Mouse (Mus musculus) liver, postnatal 0 days (tissue): Measurements from ENCODE around the gene Olfr619.

Experiments used
- CTCF ChIP-seq: sonication (generic); IDR thresholded peaks from 2 replicates; pipeline ENCODE4 v1.5.1; 2016; ENCODE audit warnings: antibody characterized with exemption, low read depth
- EP300 ChIP-seq: IDR thresholded peaks from 2 replicates; pipeline ENCODE4 v1.6.1; 2016; ENCODE audit warnings: antibody characterized with exemption, low read depth, mild to moderate bottlenecking

GRCm38 (mm10) chr7:103589803-103590202 lies 10.6 kb upstream of the Olfr619 start, which contains the start of gene Olfr618:
- no peak for TF ChIP-seq CTCF
- TF ChIP-seq EP300, result no peak
